Mouse (Mus musculus) midbrain, embryonic 10.5 days (tissue): ENCODE results near the gene Egln1. TPM values are rescaled to one million over a fixed set of nuclear protein-coding genes. Genes with fewer than 3 reads are reported as not detected.

Experiments
- DNase-seq: peaks from one replicate; pipeline ENCODE4 v3.0.0-alpha.2; 2017; ENCODE audit warnings: low spot score
- H3K27ac ChIP-seq: fragments of 300-500 bp; sonication (generic); replicated peaks from 2 replicates; pipeline ENCODE4 v1.5.1; 2016; ENCODE audit warnings: mild to moderate bottlenecking
- H3K27me3 ChIP-seq: fragments of 300-500 bp; sonication (generic); 2 replicates; pipeline ENCODE4 v1.6.1; 2016; ENCODE audit warnings: low read depth, mild to moderate bottlenecking; ENCODE audit not compliant: poor library complexity, severe bottlenecking
- H3K36me3 ChIP-seq: fragments of 300-500 bp; sonication (generic); 2 replicates; pipeline ENCODE4 v1.6.1; 2016; ENCODE audit warnings: mild to moderate bottlenecking, moderate library complexity
- H3K4me1 ChIP-seq: fragments of 300-500 bp; sonication (generic); 2 replicates; pipeline ENCODE4 v1.6.1; 2016
- H3K4me3 ChIP-seq: fragments of 300-500 bp; sonication (generic); 2 replicates; pipeline ENCODE4 v1.5.1; 2016; ENCODE audit warnings: mild to moderate bottlenecking, moderate library complexity
- H3K9me3 ChIP-seq: fragments of 300-500 bp; sonication (generic); replicated peaks from 2 replicates; pipeline ENCODE4 v1.6.1; 2016; ENCODE audit warnings: mild to moderate bottlenecking
- WGBS: fragments of 180-500 bp; shearing (Covaris S2); methylation state at CpG from one replicate; pipeline ENCODE4 v1.1.7; 2016; 5-methylcytosine and 5-hydroxymethylcytosine counted together
- polyA plus RNA-seq: library from polyadenylated mRNA; unstranded; fragments of >200 nt; fragmentation: Nextera tagmentation; extraction: Ambion mirVana; gene quantifications from 2 replicates; pipeline ENCODE4 v1.2.1, GENCODE M21; 2016

Gene Egln1
- 11.9 and 12.3 TPM in 2 replicates for polyA plus RNA-seq

- H3K27ac ChIP-seq: peak within 1 kb of the TSS; percentile 90
- H3K4me1 ChIP-seq: peaks cover 46% of the 10 kb centered on the region
- peaks cover 10% of the 10 kb centered on the region; the same call in 1 of the 2 replicates for H3K36me3 ChIP-seq
- H3K4me3 ChIP-seq: peak within 1 kb of the TSS; percentile 95
- 8% methylated on average over 76 of the region's 98 CpGs for WGBS
- peak; percentile 82 for DNase-seq
- H3K27me3 ChIP-seq: no peaks in the 10 kb centered on the region
- H3K9me3 ChIP-seq: no peaks in the 10 kb centered on the region
Observed at GRCm38 (mm10) chr8:124949209-124950068, at the start of gene Egln1. TSS of gene Egln1 (minus strand) at chr8:124949324.

GRCm38 (mm10) chr8:124995776-124996175 is 46.7 kb upstream of the Egln1 start:
- 80% methylated on average over 2 of the region's 2 CpGs for WGBS
- no peak for DNase-seq
- Histone ChIP-seq H3K4me1 (peaks cover 8% of the 10 kb centered on the region), H3K27ac (no peak overlapping the region), H3K36me3 (no peaks in the 10 kb centered on the region), H3K4me3 (no peak overlapping the region), H3K9me3 (peaks cover 23% of the 10 kb centered on the region; the same call in 1 of the 2 replicates), H3K27me3 (peaks cover 8% of the 10 kb centered on the region; the same call in 1 of the 2 replicates)

- no peak overlapping the region for H3K27ac ChIP-seq
- no peaks in the 10 kb centered on the region for H3K36me3 ChIP-seq
- peaks cover 8% of the 10 kb centered on the region for H3K4me1 ChIP-seq
- WGBS: 26% methylated on average over 6 of the region's 6 CpGs
- no peak for DNase-seq
- no peak overlapping the region for H3K4me3 ChIP-seq
- H3K9me3 ChIP-seq: 0 out of 2 replicates have a peak, but pooled peaks cover 1% of the 10 kb centered on the region
- peaks cover 8% of the 10 kb centered on the region; the same call in 1 of the 2 replicates for H3K27me3 ChIP-seq
Observed at GRCm38 (mm10) chr8:124991668-124991926, 42.5 kb upstream of the Egln1 start.

- Histone ChIP-seq H3K4me3 (peak overlapping the region; percentile 23; the same call in 1 of the 2 replicates), H3K27ac (no peak overlapping the region), H3K4me1 (peaks cover 8% of the 10 kb centered on the region), H3K9me3 (no peaks in the 10 kb centered on the region), H3K27me3 (peaks cover 8% of the 10 kb centered on the region; the same call in 1 of the 2 replicates), H3K36me3 (no peaks in the 10 kb centered on the region)
- 20% methylated on average over 17 of the region's 17 CpGs for WGBS
- no peak for DNase-seq
Observed at GRCm38 (mm10) chr8:124990923-124991667, 42.0 kb upstream of the Egln1 start.

- 82% methylated on average over 8 of the region's 8 CpGs for WGBS
- no peak for DNase-seq
Observed at GRCm38 (mm10) chr8:124980828-124981227, 31.7 kb upstream of the Egln1 start.

GRCm38 (mm10) chr8:124980036-124980435 is 30.9 kb upstream of the Egln1 start:
- Histone ChIP-seq H3K9me3 (peaks cover 10% of the 10 kb centered on the region; the same call in 1 of the 2 replicates), H3K4me3 (no peak overlapping the region)
- WGBS: 93% methylated on average over 3 of the region's 3 CpGs

More at GRCm38 (mm10) chr8:124980828-124981227, 31.7 kb upstream of the Egln1 start:
- Histone ChIP-seq H3K4me1 (no peaks in the 10 kb centered on the region), H3K4me3 (no peak overlapping the region), H3K27ac (no peak overlapping the region), H3K36me3 (no peaks in the 10 kb centered on the region), H3K27me3 (no peaks in the 10 kb centered on the region), H3K9me3 (peaks cover 10% of the 10 kb centered on the region; the same call in 1 of the 2 replicates)

GRCm38 (mm10) chr8:124978026-124978425 is 28.9 kb upstream of the Egln1 start:
- H3K27ac ChIP-seq: no peak overlapping the region
- H3K4me3 ChIP-seq: no peak overlapping the region
- no peaks in the 10 kb centered on the region for H3K4me1 ChIP-seq
- peaks cover 10% of the 10 kb centered on the region; the same call in 1 of the 2 replicates for H3K9me3 ChIP-seq
- no peaks in the 10 kb centered on the region for H3K27me3 ChIP-seq
- 89% methylated on average over 7 of the region's 7 CpGs for WGBS
- no peaks in the 10 kb centered on the region for H3K36me3 ChIP-seq
- no peak for DNase-seq

More at GRCm38 (mm10) chr8:124980036-124980435, 30.9 kb upstream of the Egln1 start:
- Histone ChIP-seq H3K27me3 (no peaks in the 10 kb centered on the region), H3K27ac (no peak overlapping the region), H3K36me3 (no peaks in the 10 kb centered on the region), H3K4me1 (no peaks in the 10 kb centered on the region)
- DNase-seq: no peak

GRCm38 (mm10) chr8:124976211-124976610 is 27.1 kb upstream of the Egln1 start:
- H3K27me3 ChIP-seq: no peaks in the 10 kb centered on the region
- no peak for DNase-seq
- H3K4me1 ChIP-seq: no peaks in the 10 kb centered on the region
- peaks cover 16% of the 10 kb centered on the region; the same call in 1 of the 2 replicates for H3K9me3 ChIP-seq
- no peaks in the 10 kb centered on the region for H3K36me3 ChIP-seq
- H3K27ac ChIP-seq: no peak overlapping the region
- whole genome bisulfite sequencing: 92% methylated on average over 6 of the region's 6 CpGs
- no peak overlapping the region for H3K4me3 ChIP-seq

GRCm38 (mm10) chr8:124974254-124974653 is 25.1 kb upstream of the Egln1 start:
- peaks cover 6% of the 10 kb centered on the region; the same call in 1 of the 2 replicates for H3K9me3 ChIP-seq
- H3K4me3 ChIP-seq: no peak overlapping the region
- DNase-seq: no peak
- 82% methylated on average over 4 of the region's 4 CpGs for WGBS
- no peaks in the 10 kb centered on the region for H3K27me3 ChIP-seq
- no peaks in the 10 kb centered on the region for H3K36me3 ChIP-seq
- no peak overlapping the region for H3K27ac ChIP-seq
- H3K4me1 ChIP-seq: peaks cover 3% of the 10 kb centered on the region; the same call in 1 of the 2 replicates

GRCm38 (mm10) chr8:124973221-124973620 is 24.1 kb upstream of the Egln1 start:
- DNase-seq: no peak
- Histone ChIP-seq H3K36me3 (no peaks in the 10 kb centered on the region), H3K4me1 (peaks cover 3% of the 10 kb centered on the region; the same call in 1 of the 2 replicates), H3K4me3 (no peak overlapping the region), H3K27me3 (no peaks in the 10 kb centered on the region), H3K9me3 (peaks cover 6% of the 10 kb centered on the region; the same call in 1 of the 2 replicates), H3K27ac (no peak overlapping the region)
- 79% methylated on average over 8 of the region's 8 CpGs for WGBS

GRCm38 (mm10) chr8:124970312-124970933 is 21.3 kb upstream of the Egln1 start:
- H3K4me1 ChIP-seq: peaks cover 3% of the 10 kb centered on the region; the same call in 1 of the 2 replicates
- no peak overlapping the region for H3K4me3 ChIP-seq
- DNase-seq: no peak
- H3K9me3 ChIP-seq: peaks cover 6% of the 10 kb centered on the region; the same call in 1 of the 2 replicates
- 86% methylated on average over 6 of the region's 6 CpGs for WGBS
- no peak overlapping the region for H3K27ac ChIP-seq
- H3K36me3 ChIP-seq: no peaks in the 10 kb centered on the region
- no peaks in the 10 kb centered on the region for H3K27me3 ChIP-seq

GRCm38 (mm10) chr8:124964966-124965365 is 15.8 kb upstream of the Egln1 start:
- DNase-seq: no peak
- Histone ChIP-seq H3K27ac (no peak overlapping the region), H3K27me3 (no peaks in the 10 kb centered on the region), H3K4me1 (peaks cover 12% of the 10 kb centered on the region), H3K4me3 (no peak overlapping the region), H3K9me3 (no peaks in the 10 kb centered on the region), H3K36me3 (no peaks in the 10 kb centered on the region)
- WGBS: 90% methylated on average over 8 of the region's 8 CpGs
